Mouse (Mus musculus): ENCODE data around the gene Tmem102. TPM values are rescaled to one million over a fixed set of nuclear protein-coding genes. Genes with fewer than 3 reads are reported as not detected.

The Tmem102 gene
- polyA plus RNA-seq, 1 experiment, result 11.6 TPM

GRCm38 (mm10) chr11:69757303-69758089, 47.9 kb downstream of the Tmem102 start:
- H3K9ac ChIP-seq (ENCODE audit: low read depth, poor library complexity, severe bottlenecking), result peak overlapping the region; percentile 87
- H3K36me3 ChIP-seq (ENCODE audit: control insufficient read depth, insufficient read depth, low read length, poor library complexity, severe bottlenecking), result peaks cover 10% of the 10 kb centered on the region
- peak overlapping the region; percentile 49 for H3K27ac ChIP-seq (ENCODE audit: insufficient read depth, low read length)
- H3K9me3 ChIP-seq (replicated peaks; ENCODE audit: control insufficient read depth, insufficient read depth, low read length, poor library complexity, severe bottlenecking), result no peaks in the 10 kb centered on the region
- H3K4me1 ChIP-seq (ENCODE audit: control insufficient read depth, insufficient read depth, low read length), result peaks cover 3% of the 10 kb centered on the region
- H3K27me3 ChIP-seq (ENCODE audit: control insufficient read depth, insufficient read depth, low read length, poor library complexity, severe bottlenecking), result no peaks in the 10 kb centered on the region
- no peak for TF ChIP-seq POLR2A (IDR thresholded peaks at IDR 0.05; ENCODE audit: insufficient read depth, low read length)
- no peak for TF ChIP-seq CTCF (IDR thresholded peaks at IDR 0.05; ENCODE audit: low read depth, low read length)
- TF ChIP-seq EP300 (IDR thresholded peaks at IDR 0.05; ENCODE audit: insufficient read depth, low read depth, low read length), result no peak
- H3K4me3 ChIP-seq (ENCODE audit: low read depth, low read length), result peak overlapping the region; percentile 92

GRCm38 (mm10) chr11:69754701-69755100, 50.7 kb downstream of the Tmem102 start:
- H3K27me3 ChIP-seq (ENCODE audit: control insufficient read depth, insufficient read depth, low read length, poor library complexity, severe bottlenecking), result no peaks in the 10 kb centered on the region
- no peak overlapping the region for H3K27ac ChIP-seq (ENCODE audit: insufficient read depth, low read length)
- no peak overlapping the region for H3K9ac ChIP-seq (ENCODE audit: low read depth, poor library complexity, severe bottlenecking)
- H3K36me3 ChIP-seq (ENCODE audit: control insufficient read depth, insufficient read depth, low read length, poor library complexity, severe bottlenecking), result peaks cover 11% of the 10 kb centered on the region
- peaks cover 2% of the 10 kb centered on the region for H3K4me1 ChIP-seq (ENCODE audit: control insufficient read depth, insufficient read depth, low read length)
- no peaks in the 10 kb centered on the region for H3K9me3 ChIP-seq (replicated peaks; ENCODE audit: control insufficient read depth, insufficient read depth, low read length, poor library complexity, severe bottlenecking)
- TF ChIP-seq POLR2A (IDR thresholded peaks at IDR 0.05; ENCODE audit: insufficient read depth, low read length) (no peak), CTCF (IDR thresholded peaks at IDR 0.05; ENCODE audit: low read depth, low read length) (no peak), EP300 (IDR thresholded peaks at IDR 0.05; ENCODE audit: insufficient read depth, low read depth, low read length) (no peak)
- no peak overlapping the region for H3K4me3 ChIP-seq (ENCODE audit: low read depth, low read length)

- H3K36me3 ChIP-seq (ENCODE audit: control insufficient read depth, insufficient read depth, low read length, poor library complexity, severe bottlenecking), result peaks cover 15% of the 10 kb centered on the region
- TF ChIP-seq CTCF (IDR thresholded peaks at IDR 0.05; ENCODE audit: low read depth, low read length) (no peak), POLR2A (IDR thresholded peaks at IDR 0.05; ENCODE audit: insufficient read depth, low read length) (no peak), EP300 (IDR thresholded peaks at IDR 0.05; ENCODE audit: insufficient read depth, low read depth, low read length) (no peak)
- no peak overlapping the region for H3K27ac ChIP-seq (ENCODE audit: insufficient read depth, low read length)
- H3K9ac ChIP-seq (ENCODE audit: low read depth, poor library complexity, severe bottlenecking), result no peak overlapping the region; the same call in 1 of the 2 replicates
- no peak overlapping the region for H3K4me3 ChIP-seq (ENCODE audit: low read depth, low read length)
- H3K9me3 ChIP-seq (replicated peaks; ENCODE audit: control insufficient read depth, insufficient read depth, low read length, poor library complexity, severe bottlenecking), result no peaks in the 10 kb centered on the region
- no peaks in the 10 kb centered on the region for H3K27me3 ChIP-seq (ENCODE audit: control insufficient read depth, insufficient read depth, low read length, poor library complexity, severe bottlenecking)
- peaks cover 2% of the 10 kb centered on the region for H3K4me1 ChIP-seq (ENCODE audit: control insufficient read depth, insufficient read depth, low read length)
These were observed 51.2 kb downstream of the Tmem102 start for GRCm38 (mm10) chr11:69754233-69754632.

Other genes with a start within 250 kb of the Tmem102 start
- 3.9 and 4.0 TPM in 2 replicates for gene Efnb3, start 245.4 kb downstream of the Tmem102 start, polyA plus RNA-seq (2011; ENCODE audit: insufficient read depth, insufficient read length, low read depth, missing spikeins)
- 10.3 and 17.8 TPM in 2 replicates for gene Wrap53, start 225.4 kb downstream of the Tmem102 start, polyA plus RNA-seq (2011; ENCODE audit: insufficient read depth, insufficient read length, low read depth, missing spikeins)
- gene Trp53, start 225.3 kb downstream of the Tmem102 start, polyA plus RNA-seq (2011; ENCODE audit: insufficient read depth, insufficient read length, low read depth, missing spikeins), result 230 and 277 TPM in 2 replicates
- 20.4 and 24.0 TPM in 2 replicates for gene Atp1b2, start 199.7 kb downstream of the Tmem102 start, polyA plus RNA-seq (2011; ENCODE audit: insufficient read depth, insufficient read length, low read depth, missing spikeins)
- gene Shbg, start 187.7 kb downstream of the Tmem102 start, polyA plus RNA-seq (2011; ENCODE audit: insufficient read depth, insufficient read length, low read depth, missing spikeins), result not detected in 2 replicates
- 9.1 and 9.6 TPM in 2 replicates for gene Sat2, start 183.6 kb downstream of the Tmem102 start, polyA plus RNA-seq (2011; ENCODE audit: insufficient read depth, insufficient read length, low read depth, missing spikeins)
- gene Fxr2, start 172.6 kb downstream of the Tmem102 start, polyA plus RNA-seq (2011; ENCODE audit: insufficient read depth, insufficient read length, low read depth, missing spikeins), result 170 and 173 TPM in 2 replicates
- gene Sox15, start 150.3 kb downstream of the Tmem102 start, polyA plus RNA-seq (2011; ENCODE audit: insufficient read depth, insufficient read length, low read depth, missing spikeins), result 45.2 and 48.1 TPM in 2 replicates
- 65.7 and 71.0 TPM in 2 replicates for gene Mpdu1, start 143.0 kb downstream of the Tmem102 start, polyA plus RNA-seq (2011; ENCODE audit: insufficient read depth, insufficient read length, low read depth, missing spikeins)
- 32.9 and 36.2 TPM in 2 replicates for gene Cd68, start 139.5 kb downstream of the Tmem102 start, polyA plus RNA-seq (2011; ENCODE audit: insufficient read depth, insufficient read length, low read depth, missing spikeins)
- gene Eif4a1, start 133.2 kb downstream of the Tmem102 start, polyA plus RNA-seq (2011; ENCODE audit: insufficient read depth, insufficient read length, low read depth, missing spikeins), result 1,464 and 1,502 TPM in 2 replicates
- 198 and 221 TPM in 2 replicates for gene Senp3, start 123.5 kb downstream of the Tmem102 start, polyA plus RNA-seq (2011; ENCODE audit: insufficient read depth, insufficient read length, low read depth, missing spikeins)
- 1.3 and 2.9 TPM in 2 replicates for gene Tnfsf13, start 119.8 kb downstream of the Tmem102 start, polyA plus RNA-seq (2011; ENCODE audit: insufficient read depth, insufficient read length, low read depth, missing spikeins)
- 3.4 and 4.1 TPM in 2 replicates for gene Tnfsf12, start 109.8 kb downstream of the Tmem102 start, polyA plus RNA-seq (2011; ENCODE audit: insufficient read depth, insufficient read length, low read depth, missing spikeins)
- gene Tnfsfm13, start 109.5 kb downstream of the Tmem102 start, polyA plus RNA-seq (2011; ENCODE audit: insufficient read depth, insufficient read length, low read depth, missing spikeins), result 1.9 and 3.6 TPM in 2 replicates
- 102 and 103 TPM in 2 replicates for gene Polr2a, start 47.0 kb downstream of the Tmem102 start, polyA plus RNA-seq (2011; ENCODE audit: insufficient read depth, insufficient read length, low read depth, missing spikeins)
- not detected in 2 replicates for gene Slc35g3, start 43.7 kb downstream of the Tmem102 start, polyA plus RNA-seq (2011; ENCODE audit: insufficient read depth, insufficient read length, low read depth, missing spikeins)
- gene Zbtb4, start 39.7 kb downstream of the Tmem102 start, polyA plus RNA-seq (2011; ENCODE audit: insufficient read depth, insufficient read length, low read depth, missing spikeins), result 3.6 and 4.8 TPM in 2 replicates
- gene Chrnb1, start 9.7 kb downstream of the Tmem102 start, polyA plus RNA-seq (2011; ENCODE audit: insufficient read depth, insufficient read length, low read depth, missing spikeins), result 10.1 and 12.1 TPM in 2 replicates
- gene Fgf11, start 3.8 kb downstream of the Tmem102 start, polyA plus RNA-seq (2011; ENCODE audit: insufficient read depth, insufficient read length, low read depth, missing spikeins), result 1.8 and 2.5 TPM in 2 replicates
- gene Gm39566, start 9.7 kb upstream of the Tmem102 start, polyA plus RNA-seq (2011; ENCODE audit: insufficient read depth, insufficient read length, low read depth, missing spikeins), result not detected in 2 replicates
- not detected in 2 replicates for gene Spem2, start 12.8 kb upstream of the Tmem102 start, polyA plus RNA-seq (2011; ENCODE audit: insufficient read depth, insufficient read length, low read depth, missing spikeins)
- gene Spem1, start 16.6 kb upstream of the Tmem102 start, polyA plus RNA-seq (2011; ENCODE audit: insufficient read depth, insufficient read length, low read depth, missing spikeins), result not detected in 2 replicates
- 19.6 and 25.4 TPM in 2 replicates for gene Nlgn2, start 32.2 kb upstream of the Tmem102 start, polyA plus RNA-seq (2011; ENCODE audit: insufficient read depth, insufficient read length, low read depth, missing spikeins)
- gene Tmem256, start 32.9 kb upstream of the Tmem102 start, polyA plus RNA-seq (2011; ENCODE audit: insufficient read depth, insufficient read length, low read depth, missing spikeins), result 97.1 and 103 TPM in 2 replicates
- gene Plscr3, start 40.8 kb upstream of the Tmem102 start, polyA plus RNA-seq (2011; ENCODE audit: insufficient read depth, insufficient read length, low read depth, missing spikeins), result 27.2 and 31.2 TPM in 2 replicates
- gene Tnk1, start 53.1 kb upstream of the Tmem102 start, polyA plus RNA-seq (2011; ENCODE audit: insufficient read depth, insufficient read length, low read depth, missing spikeins), result 15.6 and 19.6 TPM in 2 replicates
- not detected in 2 replicates for gene Tmem95, start 72.4 kb upstream of the Tmem102 start, polyA plus RNA-seq (2011; ENCODE audit: insufficient read depth, insufficient read length, low read depth, missing spikeins)
- 5.2 and 6.3 TPM in 2 replicates for gene Kctd11, start 75.8 kb upstream of the Tmem102 start, polyA plus RNA-seq (2011; ENCODE audit: insufficient read depth, insufficient read length, low read depth, missing spikeins)
- gene Acap1, start 89.9 kb upstream of the Tmem102 start, polyA plus RNA-seq (2011; ENCODE audit: insufficient read depth, insufficient read length, low read depth, missing spikeins), result 1.5 and 2.3 TPM in 2 replicates
- 11.6 and 13.1 TPM in 2 replicates for gene 2810408A11Rik, start 95.4 kb upstream of the Tmem102 start, polyA plus RNA-seq (2011; ENCODE audit: insufficient read depth, insufficient read length, low read depth, missing spikeins)
- gene Neurl4, start 95.4 kb upstream of the Tmem102 start, polyA plus RNA-seq (2011; ENCODE audit: insufficient read depth, insufficient read length, low read depth, missing spikeins), result 27.9 and 32.4 TPM in 2 replicates
- 23.9 and 24.4 TPM in 2 replicates for gene Gps2, start 108.3 kb upstream of the Tmem102 start, polyA plus RNA-seq (2011; ENCODE audit: insufficient read depth, insufficient read length, low read depth, missing spikeins)
- 1,015 and 1,063 TPM in 2 replicates for gene Eif5a, start 116.3 kb upstream of the Tmem102 start, polyA plus RNA-seq (2011; ENCODE audit: insufficient read depth, insufficient read length, low read depth, missing spikeins)
- 55.2 and 57.2 TPM in 2 replicates for gene Ybx2, start 130.2 kb upstream of the Tmem102 start, polyA plus RNA-seq (2011; ENCODE audit: insufficient read depth, insufficient read length, low read depth, missing spikeins)
- 2.7 and 3.2 TPM in 2 replicates for gene Slc2a4, start 142.6 kb upstream of the Tmem102 start, polyA plus RNA-seq (2011; ENCODE audit: insufficient read depth, insufficient read length, low read depth, missing spikeins)
- 106 and 144 TPM in 2 replicates for gene Cldn7, start 159.2 kb upstream of the Tmem102 start, polyA plus RNA-seq (2011; ENCODE audit: insufficient read depth, insufficient read length, low read depth, missing spikeins)
- gene Ctdnep1, start 175.5 kb upstream of the Tmem102 start, polyA plus RNA-seq (2011; ENCODE audit: insufficient read depth, insufficient read length, low read depth, missing spikeins), result 61.9 and 63.4 TPM in 2 replicates
- 77.6 and 80.1 TPM in 2 replicates for gene Elp5, start 176.9 kb upstream of the Tmem102 start, polyA plus RNA-seq (2011; ENCODE audit: insufficient read depth, insufficient read length, low read depth, missing spikeins)
- 141 and 144 TPM in 2 replicates for gene Gabarap, start 185.5 kb upstream of the Tmem102 start, polyA plus RNA-seq (2011; ENCODE audit: insufficient read depth, insufficient read length, low read depth, missing spikeins)
- gene Phf23, start 190.2 kb upstream of the Tmem102 start, polyA plus RNA-seq (2011; ENCODE audit: insufficient read depth, insufficient read length, low read depth, missing spikeins), result 75.6 and 83.0 TPM in 2 replicates
- 60.1 and 63.3 TPM in 2 replicates for gene Dvl2, start 195.0 kb upstream of the Tmem102 start, polyA plus RNA-seq (2011; ENCODE audit: insufficient read depth, insufficient read length, low read depth, missing spikeins)
- gene Acadvl, start 209.8 kb upstream of the Tmem102 start, polyA plus RNA-seq (2011; ENCODE audit: insufficient read depth, insufficient read length, low read depth, missing spikeins), result 17.1 and 19.8 TPM in 2 replicates
- 17.1 and 25.7 TPM in 2 replicates for gene Dlg4, start 211.3 kb upstream of the Tmem102 start, polyA plus RNA-seq (2011; ENCODE audit: insufficient read depth, insufficient read length, low read depth, missing spikeins)
- gene Asgr1, start 248.5 kb upstream of the Tmem102 start, polyA plus RNA-seq (2011; ENCODE audit: insufficient read depth, insufficient read length, low read depth, missing spikeins), result not detected in 2 replicates